Mouse (Mus musculus) testis, postnatal 10 days (tissue): ENCODE measurements around the gene Bhlhe23.

ENCODE experiments used
- DNase-seq: peaks from one replicate; pipeline ENCODE4 v3.0.0; 2021; ENCODE audit warnings: low spot score

Gene Bhlhe23

GRCm38 (mm10) chr2:180776793-180777192 lies at the start of gene Bhlhe23:
Gene Bhlhe23 (minus strand): TSS chr2:180776900.
- no peak for DNase-seq

- no peak for DNase-seq
Observed at GRCm38 (mm10) chr2:180825147-180825941, 48.6 kb upstream of the Bhlhe23 start.

GRCm38 (mm10) chr2:180824724-180825123 lies 48.0 kb upstream of the Bhlhe23 start:
- no peak for DNase-seq

- no peak for DNase-seq
Observed at GRCm38 (mm10) chr2:180824061-180824460, 47.4 kb upstream of the Bhlhe23 start.

- no peak for DNase-seq
Observed at GRCm38 (mm10) chr2:180822476-180822875, 45.8 kb upstream of the Bhlhe23 start.

- DNase-seq = no peak
Observed at GRCm38 (mm10) chr2:180819504-180819903, 42.8 kb upstream of the Bhlhe23 start.

- DNase-seq = no peak
Observed at GRCm38 (mm10) chr2:180816440-180817065, 39.9 kb upstream of the Bhlhe23 start.

GRCm38 (mm10) chr2:180813982-180814568 lies 37.4 kb upstream of the Bhlhe23 start:
- no peak for DNase-seq

GRCm38 (mm10) chr2:180811002-180811401 lies 34.3 kb upstream of the Bhlhe23 start:
- DNase-seq = no peak

- DNase-seq = no peak
Observed at GRCm38 (mm10) chr2:180809510-180809909, 32.8 kb upstream of the Bhlhe23 start.

GRCm38 (mm10) chr2:180805966-180806365 lies 29.3 kb upstream of the Bhlhe23 start:
- DNase-seq = peak; percentile 77

- DNase-seq = no peak
Observed at GRCm38 (mm10) chr2:180796008-180796407, 19.3 kb upstream of the Bhlhe23 start.

- DNase-seq = no peak
Observed at GRCm38 (mm10) chr2:180795597-180795996, 18.9 kb upstream of the Bhlhe23 start.

GRCm38 (mm10) chr2:180794422-180794821 lies 17.7 kb upstream of the Bhlhe23 start:
- no peak for DNase-seq

- peak; percentile 71 for DNase-seq
Observed at GRCm38 (mm10) chr2:180791674-180792073, 15.0 kb upstream of the Bhlhe23 start.

- DNase-seq = no peak
Observed at GRCm38 (mm10) chr2:180788843-180789242, 12.1 kb upstream of the Bhlhe23 start.

- DNase-seq = no peak
Observed at GRCm38 (mm10) chr2:180788386-180788785, 11.7 kb upstream of the Bhlhe23 start.

- DNase-seq = no peak
Observed at GRCm38 (mm10) chr2:180787566-180788232, 11.0 kb upstream of the Bhlhe23 start.

GRCm38 (mm10) chr2:180786732-180787131 lies 10.0 kb upstream of the Bhlhe23 start:
- DNase-seq = peak; percentile 66

GRCm38 (mm10) chr2:180780282-180780681 lies 3.6 kb upstream of the Bhlhe23 start:
- no peak for DNase-seq

- DNase-seq = peak; percentile 70
Observed at GRCm38 (mm10) chr2:180779226-180780104, 2.8 kb upstream of the Bhlhe23 start.

GRCm38 (mm10) chr2:180775641-180776040 lies 1.1 kb downstream of the Bhlhe23 start:
- DNase-seq = no peak
